Mouse (Mus musculus) kidney, embryonic 14.5 days (tissue): ENCODE data around the gene Cfdp1. TPM values are rescaled to one million over a fixed set of nuclear protein-coding genes. Genes with fewer than 3 reads are reported as not detected.

Source experiments
- ATAC-seq: fragments of 200-750 bp; cut with Nextera tagmentation; 2 replicates; pipeline ENCODE4 v1.8.0; 2017; ENCODE audit warnings: moderate number of reproducible peaks, mild to moderate bottlenecking, moderate TSS enrichment, moderate library complexity; ENCODE audit not compliant: low FRiP score, low TSS enrichment
- H3K27ac ChIP-seq: fragments of 300-500 bp; sonication (generic); 2 replicates; pipeline ENCODE4 v1.5.1; 2014; ENCODE audit warnings: low read depth, mild to moderate bottlenecking, low read length, moderate library complexity, mixed read lengths
- H3K27me3 ChIP-seq: fragments of 300-500 bp; sonication (generic); 2 replicates; pipeline ENCODE4 v1.6.1; 2014; ENCODE audit warnings: mild to moderate bottlenecking, low read length; ENCODE audit not compliant: control insufficient read depth, insufficient read depth
- H3K36me3 ChIP-seq: fragments of 300-500 bp; sonication (generic); 2 replicates; pipeline ENCODE4 v1.6.1; 2014; ENCODE audit warnings: low read length, mixed read lengths; ENCODE audit not compliant: control insufficient read depth, insufficient read depth
- H3K4me1 ChIP-seq: fragments of 300-500 bp; sonication (generic); 2 replicates; pipeline ENCODE4 v1.6.1; 2014; ENCODE audit warnings: low read length, mixed read lengths; ENCODE audit not compliant: control insufficient read depth, insufficient read depth
- H3K4me2 ChIP-seq: fragments of 300-500 bp; sonication (generic); replicated peaks from 2 replicates; pipeline ENCODE4 v1.6.1; 2014; ENCODE audit warnings: low read depth, mild to moderate bottlenecking, low read length
- H3K4me3 ChIP-seq: fragments of 300-500 bp; sonication (generic); 2 replicates; pipeline ENCODE4 v1.5.1; 2014; ENCODE audit warnings: mild to moderate bottlenecking, low read length
- H3K9ac ChIP-seq: fragments of 300-500 bp; sonication (generic); 2 replicates; pipeline ENCODE4 v1.6.1; 2014; ENCODE audit warnings: low read depth, mild to moderate bottlenecking, low read length, moderate library complexity
- H3K9me3 ChIP-seq: fragments of 300-500 bp; sonication (generic); 2 replicates; pipeline ENCODE4 v1.6.1; 2016; ENCODE audit warnings: low read length; ENCODE audit not compliant: control insufficient read depth
- WGBS: fragments of 180-500 bp; shearing (Covaris S2); extraction: QIAGEN DNeasy Blood & Tissue Kit; methylation state at CpG from one replicate; pipeline ENCODE4 v1.1.7; 2014; 5-methylcytosine and 5-hydroxymethylcytosine counted together
- polyA plus RNA-seq: library from polyadenylated mRNA; unstranded; fragments of >200 nt; fragmentation: Nextera tagmentation; extraction: Ambion mirVana; gene quantifications from 2 replicates; pipeline ENCODE4 v1.2.1, GENCODE M21; 2014

Gene Cfdp1
- polyA plus RNA-seq, 1 experiment from 2014 or later, result 221 TPM

DNA sequence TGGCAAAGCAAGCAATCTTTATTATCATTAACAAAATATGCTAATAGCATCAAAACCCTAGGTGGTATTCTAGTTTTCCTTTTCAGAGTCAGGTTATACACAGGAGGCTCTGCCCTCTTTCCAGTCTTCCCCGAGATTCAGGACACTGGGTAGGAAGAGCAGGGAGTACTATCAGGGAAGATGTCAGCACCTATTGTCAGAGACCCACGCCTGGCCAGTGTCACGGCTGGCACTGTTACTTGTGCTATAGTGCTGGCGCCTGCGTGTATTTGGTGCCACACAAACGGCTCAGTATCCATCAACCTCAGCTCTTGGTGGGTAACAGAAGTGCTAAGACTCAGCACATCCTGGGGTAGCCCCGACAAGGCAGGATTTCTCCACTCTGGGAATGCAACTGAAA is 81.0 kb downstream of the Cfdp1 start:
- Histone ChIP-seq H3K9me3 (no peaks in the 10 kb centered on the region), H3K27ac (no peak overlapping the region), H3K36me3 (peaks cover 33% of the 10 kb centered on the region), H3K27me3 (no peaks in the 10 kb centered on the region), H3K4me2 (no peak overlapping the region), H3K4me1 (0 out of 2 replicates have a peak, but pooled peaks cover 8% of the 10 kb centered on the region), H3K9ac (no peak overlapping the region), H3K4me3 (no peak overlapping the region)
- WGBS, result 95% methylated on average over 7 of the region's 7 CpGs
- no peak for ATAC-seq

- Histone ChIP-seq H3K4me2 (no peak overlapping the region), H3K9ac (no peak overlapping the region), H3K36me3 (peaks cover 38% of the 10 kb centered on the region), H3K27ac (no peak overlapping the region), H3K27me3 (no peaks in the 10 kb centered on the region), H3K9me3 (no peaks in the 10 kb centered on the region), H3K4me1 (0 out of 2 replicates have a peak, but pooled peaks cover 8% of the 10 kb centered on the region), H3K4me3 (no peak overlapping the region)
- no peak for ATAC-seq
- 87% methylated on average over 9 of the region's 9 CpGs for WGBS
Measured at GRCm38 (mm10) chr8:111772083-111772482, 82.0 kb downstream of the Cfdp1 start.

- H3K9me3 ChIP-seq, result no peaks in the 10 kb centered on the region
- no peak overlapping the region for H3K27ac ChIP-seq
- H3K9ac ChIP-seq, result no peak overlapping the region
- no peak overlapping the region for H3K4me3 ChIP-seq
- H3K4me1 ChIP-seq, result 0 out of 2 replicates have a peak, but pooled peaks cover 8% of the 10 kb centered on the region
- peaks cover 42% of the 10 kb centered on the region for H3K36me3 ChIP-seq
- WGBS, result 89% methylated on average over 6 of the region's 6 CpGs
- no peak for ATAC-seq
- no peak overlapping the region for H3K4me2 ChIP-seq
- no peaks in the 10 kb centered on the region for H3K27me3 ChIP-seq
Measured at GRCm38 (mm10) chr8:111771625-111772020, 82.5 kb downstream of the Cfdp1 start.

DNA sequence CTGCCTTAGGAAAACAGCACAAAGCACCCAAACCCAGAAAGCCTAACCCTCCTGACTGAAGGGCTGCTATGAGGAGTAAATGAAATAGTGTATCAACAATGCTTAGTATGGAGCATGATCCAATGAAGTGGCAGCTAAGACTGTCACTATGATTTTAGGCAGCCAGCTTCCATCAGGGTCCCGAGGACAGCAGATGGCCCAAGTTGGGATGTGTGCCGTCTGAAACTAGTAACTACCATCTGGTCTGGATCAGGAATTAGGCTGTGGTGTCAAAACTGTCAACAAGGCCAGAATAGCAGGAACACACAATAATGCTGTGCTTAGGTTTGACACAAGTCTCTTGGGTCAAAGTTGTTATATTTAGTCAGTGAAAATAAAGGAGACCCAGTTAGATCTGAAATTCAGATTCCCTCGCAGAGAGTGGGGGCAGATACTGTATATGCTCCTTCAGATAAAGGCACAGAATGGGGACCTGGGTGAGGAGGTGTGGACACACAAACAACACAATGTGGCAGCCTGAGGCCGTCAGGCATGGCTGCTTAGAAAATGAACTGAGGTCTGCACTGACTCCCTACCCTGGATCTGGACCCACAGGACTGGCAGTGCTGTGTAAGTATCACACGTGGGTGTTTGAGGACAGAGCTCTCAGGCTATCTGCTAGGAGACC is 83.0 kb downstream of the Cfdp1 start:
- no peak for ATAC-seq
- Histone ChIP-seq H3K9ac (no peak overlapping the region), H3K36me3 (peaks cover 47% of the 10 kb centered on the region)

DNA sequence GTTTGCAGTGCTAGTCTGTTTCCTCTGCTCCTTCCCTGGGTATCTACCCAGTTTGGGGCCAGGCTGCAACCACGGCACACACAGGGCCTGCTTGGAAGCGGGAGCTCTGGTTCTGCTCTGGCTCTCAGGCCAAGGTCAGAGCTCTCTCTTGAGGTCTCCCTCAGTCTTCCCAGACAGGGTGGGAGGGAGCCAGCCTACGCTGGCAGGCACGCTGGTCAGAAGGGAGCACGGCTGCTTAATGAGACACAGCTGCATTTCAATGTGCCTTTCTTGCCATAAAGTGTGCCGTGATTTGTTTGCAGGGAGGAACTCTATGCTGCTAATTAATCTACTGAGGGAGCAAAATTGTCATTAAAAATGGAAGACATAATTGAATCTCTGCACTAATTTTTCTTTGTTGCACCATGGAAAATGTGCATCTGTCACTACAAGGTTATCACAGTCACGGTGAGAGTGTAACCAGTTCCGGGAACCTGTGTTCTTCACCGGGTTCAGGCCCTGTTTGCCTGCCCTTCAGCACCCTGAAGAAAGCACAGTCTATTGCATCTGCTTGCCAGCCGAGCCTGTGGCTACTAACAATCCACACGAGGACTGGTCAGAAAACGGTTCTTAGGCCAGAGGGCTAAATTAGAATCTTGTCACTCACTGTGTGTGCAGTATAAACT is 84.2 kb downstream of the Cfdp1 start:
- 46% methylated on average over 12 of the region's 12 CpGs for WGBS
- no peak for ATAC-seq
- Histone ChIP-seq H3K9me3 (no peaks in the 10 kb centered on the region), H3K4me2 (no peak overlapping the region), H3K9ac (no peak overlapping the region), H3K36me3 (peaks cover 49% of the 10 kb centered on the region), H3K27ac (no peak overlapping the region; the same call in 1 of the 2 replicates), H3K4me3 (no peak overlapping the region), H3K4me1 (0 out of 2 replicates have a peak, but pooled peaks cover 8% of the 10 kb centered on the region), H3K27me3 (no peaks in the 10 kb centered on the region)

More for the DNA sequence above, 83.0 kb downstream of the Cfdp1 start:
- 0 out of 2 replicates have a peak, but pooled peaks cover 8% of the 10 kb centered on the region for H3K4me1 ChIP-seq
- no peak overlapping the region for H3K4me3 ChIP-seq
- no peaks in the 10 kb centered on the region for H3K27me3 ChIP-seq
- H3K27ac ChIP-seq, result no peak overlapping the region
- WGBS, result 60% methylated on average over 5 of the region's 5 CpGs
- no peak overlapping the region for H3K4me2 ChIP-seq
- no peaks in the 10 kb centered on the region for H3K9me3 ChIP-seq

DNA sequence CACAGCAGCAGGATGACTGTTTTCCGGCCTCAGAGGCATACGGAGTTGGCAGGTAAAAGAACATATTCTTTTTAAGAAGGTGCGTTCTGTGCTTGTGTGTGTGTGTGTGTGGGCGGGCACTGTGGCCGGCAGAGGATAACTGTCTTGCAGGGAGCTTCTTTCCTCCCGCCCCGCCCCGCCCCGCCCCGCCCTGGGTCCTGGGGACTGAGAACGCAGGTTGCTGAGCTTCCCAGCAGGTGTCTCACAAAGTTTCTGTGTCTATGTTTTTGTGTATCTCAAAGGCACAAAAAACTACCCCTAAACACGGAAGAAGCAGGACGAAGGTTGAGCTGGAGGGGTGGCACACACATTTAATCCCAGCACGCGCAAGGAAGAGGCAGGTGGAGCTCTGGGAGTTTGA is 84.8 kb downstream of the Cfdp1 start:
- no peak overlapping the region for H3K9ac ChIP-seq
- H3K27ac ChIP-seq, result no peak overlapping the region
- H3K4me1 ChIP-seq, result 0 out of 2 replicates have a peak, but pooled peaks cover 8% of the 10 kb centered on the region
- no peaks in the 10 kb centered on the region for H3K9me3 ChIP-seq
- H3K36me3 ChIP-seq, result peaks cover 43% of the 10 kb centered on the region
- no peaks in the 10 kb centered on the region for H3K27me3 ChIP-seq
- no peak overlapping the region for H3K4me3 ChIP-seq
- H3K4me2 ChIP-seq, result no peak overlapping the region
- no peak for ATAC-seq
- WGBS, result 62% methylated on average over 15 of the region's 15 CpGs

GRCm38 (mm10) chr8:111768651-111769050 is 85.4 kb downstream of the Cfdp1 start:
- ATAC-seq, result no peak
- no peak overlapping the region for H3K4me2 ChIP-seq
- no peak overlapping the region for H3K9ac ChIP-seq
- 81% methylated on average over 6 of the region's 6 CpGs for WGBS
- H3K9me3 ChIP-seq, result no peaks in the 10 kb centered on the region
- no peaks in the 10 kb centered on the region for H3K27me3 ChIP-seq
- H3K4me1 ChIP-seq, result 0 out of 2 replicates have a peak, but pooled peaks cover 8% of the 10 kb centered on the region
- no peak overlapping the region for H3K4me3 ChIP-seq
- no peak overlapping the region for H3K27ac ChIP-seq
- H3K36me3 ChIP-seq, result peaks cover 39% of the 10 kb centered on the region

- H3K27me3 ChIP-seq, result no peaks in the 10 kb centered on the region
- WGBS, result 82% methylated on average over 4 of the region's 4 CpGs
- peaks cover 32% of the 10 kb centered on the region for H3K36me3 ChIP-seq
- no peak overlapping the region for H3K9ac ChIP-seq
- H3K27ac ChIP-seq, result no peak overlapping the region
- H3K4me3 ChIP-seq, result no peak overlapping the region
- 0 out of 2 replicates have a peak, but pooled peaks cover 8% of the 10 kb centered on the region for H3K4me1 ChIP-seq
- no peak for ATAC-seq
- H3K4me2 ChIP-seq, result no peak overlapping the region
- no peaks in the 10 kb centered on the region for H3K9me3 ChIP-seq
Measured at GRCm38 (mm10) chr8:111765616-111766015, 88.5 kb downstream of the Cfdp1 start.

DNA sequence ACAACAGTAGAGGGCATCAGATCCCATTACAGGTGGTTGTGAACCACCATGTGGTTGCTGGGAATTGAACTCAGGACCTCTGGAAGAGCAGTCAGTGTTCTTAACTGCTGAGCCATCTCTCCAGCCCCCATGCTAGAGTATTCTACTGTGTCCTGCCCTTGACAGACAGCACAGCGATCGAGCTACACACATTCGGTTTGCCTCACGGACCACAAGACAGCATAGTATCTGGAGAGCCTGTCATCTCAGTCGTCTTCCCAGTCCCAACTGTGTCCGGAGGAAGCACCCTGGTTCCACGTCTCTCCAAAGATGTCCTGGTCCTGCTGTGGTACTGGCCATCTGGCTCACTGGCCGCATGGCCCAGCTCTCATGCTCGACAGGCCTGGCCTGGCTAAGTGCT is 89.0 kb downstream of the Cfdp1 start:
- Histone ChIP-seq H3K9ac (no peak overlapping the region), H3K4me1 (0 out of 2 replicates have a peak, but pooled peaks cover 7% of the 10 kb centered on the region), H3K4me3 (no peak overlapping the region), H3K4me2 (no peak overlapping the region), H3K36me3 (peaks cover 32% of the 10 kb centered on the region), H3K9me3 (no peaks in the 10 kb centered on the region), H3K27me3 (no peaks in the 10 kb centered on the region), H3K27ac (no peak overlapping the region)
- 92% methylated on average over 9 of the region's 9 CpGs for WGBS
- no peak for ATAC-seq
